ENCODE assay signal across 9 mouse cellular contexts in the genomic region with DNA sequence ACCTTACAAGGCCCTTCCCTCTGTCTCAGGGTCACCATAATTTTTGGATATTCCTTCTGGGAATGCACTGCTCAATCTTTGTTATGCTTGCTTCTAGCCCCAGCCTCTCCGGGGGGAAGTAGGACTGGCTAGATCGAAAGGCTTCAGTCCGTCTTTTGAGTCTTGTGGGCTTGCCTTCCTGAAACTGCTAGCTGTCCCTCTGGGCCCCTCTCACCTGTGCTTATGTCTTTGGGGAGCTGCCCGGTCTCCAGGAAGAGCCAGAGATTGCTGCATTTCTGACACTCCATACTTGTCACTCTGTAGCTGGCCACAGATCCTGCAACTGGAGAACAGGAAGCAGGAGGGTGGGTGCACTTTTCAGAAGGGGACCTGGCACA. TPM values are rescaled to one million over a fixed set of nuclear protein-coding genes. Genes with fewer than 3 reads are reported as not detected.
DNase-seq lines count a peak whose midpoint lies in the region; ATAC-seq and TF ChIP-seq lines count a peak whose summit lies in the region.
"Had no signal": no experiment of that assay in that cellular context is flagged by ENCODE, and none has a peak within 500 bp of the region (broad histone marks: within the 10 kb centered on the region; RNA-seq: fewer than 3 reads in every experiment).

No protein-coding gene starts in this region.

- H3K4me1 ChIP-seq in forebrain, embryonic 13.5 days = peaks cover 13% of the 10 kb centered on the region
- H3K4me1 ChIP-seq in intestine, embryonic 16.5 days (ENCODE audit: control insufficient read depth, insufficient read depth, low read length) = peaks cover 6% of the 10 kb centered on the region; the same call in 1 of the 2 replicates
- peaks cover 16% of the 10 kb centered on the region for H3K4me1 ChIP-seq in neural tube, embryonic 12.5 days

- H3K9ac ChIP-seq in forebrain, embryonic 13.5 days = no peak overlapping the region
- no peak overlapping the region for H3K9ac ChIP-seq in intestine, embryonic 16.5 days (ENCODE audit: low read depth, low read length)
- H3K9ac ChIP-seq in neural tube, embryonic 12.5 days = no peak overlapping the region

- H3K27me3 ChIP-seq in forebrain, embryonic 13.5 days = peaks cover 23% of the 10 kb centered on the region
- peaks cover 12% of the 10 kb centered on the region; the same call in 1 of the 2 replicates for H3K27me3 ChIP-seq in intestine, embryonic 16.5 days (replicated peaks; ENCODE audit: control insufficient read depth, insufficient read depth, low read length)
- H3K27me3 ChIP-seq in neural tube, embryonic 12.5 days (replicated peaks) = peaks cover 24% of the 10 kb centered on the region

- 86% methylated on average over 4 of the region's 4 CpGs for WGBS in forebrain, embryonic 13.5 days
- WGBS in intestine, embryonic 16.5 days = 83% methylated on average over 4 of the region's 4 CpGs
- 87% methylated on average over 4 of the region's 4 CpGs for WGBS in neural tube, embryonic 12.5 days

- TF ChIP-seq CTCF in layer of hippocampus, adult 2 months (conservative IDR thresholded peaks at IDR 0.05) = no peak

- 0 out of 2 replicates have a peak overlapping the region, but pooled peaks have one; percentile 69 for H3K4me2 ChIP-seq in forebrain, embryonic 13.5 days
- peak overlapping the region; percentile 90; the same call in 1 of the 2 replicates for H3K4me2 ChIP-seq in intestine, embryonic 16.5 days (ENCODE audit: low read depth, low read length)
- H3K4me2 ChIP-seq in neural tube, embryonic 12.5 days (replicated peaks) = peak overlapping the region; percentile 77; the same call in 1 of the 2 replicates

- H3K9me3 ChIP-seq in forebrain, embryonic 13.5 days (replicated peaks) = no peaks in the 10 kb centered on the region
- no peaks in the 10 kb centered on the region for H3K9me3 ChIP-seq in intestine, embryonic 16.5 days (ENCODE audit: control insufficient read depth, low read length)
- H3K9me3 ChIP-seq in neural tube, embryonic 12.5 days = no peaks in the 10 kb centered on the region

- no peak for DNase-seq in layer of hippocampus, adult 2 months (ENCODE audit: low spot score in 2 of 2)
- no peak for DNase-seq in layer of hippocampus, adult 11-12 months (ENCODE audit: low spot score)
- no peak for DNase-seq in left cerebral cortex, adult 11 months (ENCODE audit: low spot score)

- no peak for ATAC-seq in forebrain, embryonic 13.5 days
- no peak for ATAC-seq in intestine, embryonic 16.5 days
- ATAC-seq in neural tube, embryonic 12.5 days (ENCODE audit: low FRiP score, low read depth) = no peak
- ATAC-seq in erythroblast, adult 5-6 weeks (replicated peaks; ENCODE audit: low FRiP score, poor library complexity, severe bottlenecking) = no peak

- H3K36me3 ChIP-seq in forebrain, embryonic 13.5 days (ENCODE audit: poor library complexity, severe bottlenecking) = no peaks in the 10 kb centered on the region
- no peaks in the 10 kb centered on the region for H3K36me3 ChIP-seq in intestine, embryonic 16.5 days (ENCODE audit: control insufficient read depth, insufficient read depth, low read length)
- no peaks in the 10 kb centered on the region for H3K36me3 ChIP-seq in neural tube, embryonic 12.5 days

- H3K27ac ChIP-seq in layer of hippocampus, adult 2 months = peak overlapping the region; percentile 88; the same call in 1 of the 2 replicates
- H3K27ac ChIP-seq in forebrain, embryonic 13.5 days = no peak overlapping the region
- H3K27ac ChIP-seq in intestine, embryonic 16.5 days (ENCODE audit: low read length) = no peak overlapping the region
- H3K27ac ChIP-seq in neural tube, embryonic 12.5 days = no peak overlapping the region

- peak overlapping the region; percentile 72 for H3K4me3 ChIP-seq in layer of hippocampus, adult 2 months
- H3K4me3 ChIP-seq in forebrain, embryonic 13.5 days = 0 out of 2 replicates have a peak overlapping the region, but pooled peaks have one; percentile 44
- 0 out of 2 replicates have a peak overlapping the region, but pooled peaks have one; percentile 66 for H3K4me3 ChIP-seq in intestine, embryonic 16.5 days (ENCODE audit: low read length)
- H3K4me3 ChIP-seq in neural tube, embryonic 12.5 days = no peak overlapping the region

RNA-seq across cellular contexts. Expression of a gene that starts 1.0 kb away (rescaled TPM):
- total RNA-seq in layer of hippocampus, adult 2 months (2021) = 10 to 100 TPM; 14.1 to 15.4 TPM
- polyA plus RNA-seq in forebrain, embryonic 13.5 days (2015; fragmentation: Nextera tagmentation; extraction: Ambion mirVana) = 14.3 and 16.2 TPM in 2 replicates
- polyA plus RNA-seq in intestine, embryonic 16.5 days (2015; fragmentation: Nextera tagmentation; extraction: Ambion mirVana) = 25.4 and 26.6 TPM in 2 replicates
- polyA plus RNA-seq in neural tube, embryonic 12.5 days (2016; fragmentation: Nextera tagmentation; extraction: Ambion mirVana) = 22.7 and 24.9 TPM in 2 replicates
- 4.6 and 6.0 TPM in 2 replicates for total RNA-seq in erythroblast, adult 5-6 weeks (2015; ENCODE audit: low replicate concordance)
- 2.2 and 9.4 TPM in 2 replicates for total RNA-seq in erythroblast, adult 5-6 weeks (2017; ENCODE audit: low replicate concordance)

RNA-seq across cellular contexts. Expression of a gene that starts 3.4 kb away (rescaled TPM):
- total RNA-seq in layer of hippocampus, adult 2 months (2021) = not detected
- polyA plus RNA-seq in forebrain, embryonic 13.5 days (2015; fragmentation: Nextera tagmentation; extraction: Ambion mirVana) = 0.11 and 0.32 TPM in 2 replicates
- polyA plus RNA-seq in intestine, embryonic 16.5 days (2015; fragmentation: Nextera tagmentation; extraction: Ambion mirVana) = 0.12 and 0.18 TPM in 2 replicates
- 0.26 and 0.30 TPM in 2 replicates for polyA plus RNA-seq in neural tube, embryonic 12.5 days (2016; fragmentation: Nextera tagmentation; extraction: Ambion mirVana)
- total RNA-seq in erythroblast, adult 5-6 weeks (2015; ENCODE audit: low replicate concordance) = not detected in 2 replicates
- not detected in 2 replicates for total RNA-seq in erythroblast, adult 5-6 weeks (2017; ENCODE audit: low replicate concordance)
- total RNA-seq: layer of hippocampus, adult 18-20 months; monocyte, adult 5-6 weeks had no signal

RNA-seq across cellular contexts. Expression of a gene that starts 7.0 kb away (rescaled TPM):
- total RNA-seq in layer of hippocampus, adult 2 months (2021) = under 1 TPM; 0.79 TPM
- polyA plus RNA-seq in forebrain, embryonic 13.5 days (2015; fragmentation: Nextera tagmentation; extraction: Ambion mirVana) = 0.92 and 1.2 TPM in 2 replicates
- 6.6 and 7.1 TPM in 2 replicates for polyA plus RNA-seq in intestine, embryonic 16.5 days (2015; fragmentation: Nextera tagmentation; extraction: Ambion mirVana)
- polyA plus RNA-seq in neural tube, embryonic 12.5 days (2016; fragmentation: Nextera tagmentation; extraction: Ambion mirVana) = 1.2 and 1.3 TPM in 2 replicates
- 20.5 and 47.1 TPM in 2 replicates for total RNA-seq in erythroblast, adult 5-6 weeks (2015; ENCODE audit: low replicate concordance)
- total RNA-seq in erythroblast, adult 5-6 weeks (2017; ENCODE audit: low replicate concordance) = 24.3 and 27.7 TPM in 2 replicates
- total RNA-seq: monocyte, adult 5-6 weeks had no signal

RNA-seq across cellular contexts. Expression of a gene that starts 12.5 kb away (rescaled TPM):
- total RNA-seq in layer of hippocampus, adult 2 months (2021) = 100 to 1,000 TPM; 149 to 151 TPM
- 71.7 and 72.5 TPM in 2 replicates for polyA plus RNA-seq in forebrain, embryonic 13.5 days (2015; fragmentation: Nextera tagmentation; extraction: Ambion mirVana)
- polyA plus RNA-seq in intestine, embryonic 16.5 days (2015; fragmentation: Nextera tagmentation; extraction: Ambion mirVana) = 45.8 and 52.7 TPM in 2 replicates
- polyA plus RNA-seq in neural tube, embryonic 12.5 days (2016; fragmentation: Nextera tagmentation; extraction: Ambion mirVana) = 78.3 and 82.5 TPM in 2 replicates
- 18.1 and 22.4 TPM in 2 replicates for total RNA-seq in erythroblast, adult 5-6 weeks (2015; ENCODE audit: low replicate concordance)
- 11.8 and 29.1 TPM in 2 replicates for total RNA-seq in erythroblast, adult 5-6 weeks (2017; ENCODE audit: low replicate concordance)

RNA-seq across cellular contexts. Expression of a gene that starts 32.1 kb away (rescaled TPM):
- total RNA-seq in layer of hippocampus, adult 2 months (2021) = not detected
- not detected in 2 replicates for polyA plus RNA-seq in forebrain, embryonic 13.5 days (2015; fragmentation: Nextera tagmentation; extraction: Ambion mirVana)
- polyA plus RNA-seq in intestine, embryonic 16.5 days (2015; fragmentation: Nextera tagmentation; extraction: Ambion mirVana) = not detected in 2 replicates
- not detected in 2 replicates for polyA plus RNA-seq in neural tube, embryonic 12.5 days (2016; fragmentation: Nextera tagmentation; extraction: Ambion mirVana)
- not detected in 2 replicates for total RNA-seq in erythroblast, adult 5-6 weeks (2015; ENCODE audit: low replicate concordance)
- total RNA-seq in erythroblast, adult 5-6 weeks (2017; ENCODE audit: low replicate concordance) = not detected in 2 replicates
- total RNA-seq: layer of hippocampus, adult 18-20 months; monocyte, adult 5-6 weeks had no signal
